Mouse (Mus musculus) retina, postnatal 1 day (tissue): ENCODE measurements at regions not wholly inside any gene's neighbourhood (a gene's known extent, or its start where the extent isn't known, plus 50 kb on each side); places are given as distances from the start of the nearest gene placed in this dataset.
A peak's percentile ranks its signal among the peaks of the same experiment; 100 is the strongest.

ENCODE experiments used
- DNase-seq: peaks from one replicate; pipeline ENCODE4 v3.0.0-alpha.2; 2012

GRCm38 (mm10) chr3:128723100-128723499 lies 476.6 kb upstream of the Pitx2 start:
- no peak for DNase-seq

GRCm38 (mm10) chr3:128720276-128720675 lies 479.4 kb upstream of the Pitx2 start:
- peak; percentile 2 for DNase-seq

- no peak for DNase-seq
These were observed 480.5 kb upstream of the Pitx2 start for GRCm38 (mm10) chr3:128719226-128719625.

- peak; percentile 2 for DNase-seq
These were observed 492.4 kb upstream of the Pitx2 start for GRCm38 (mm10) chr3:128707270-128707669.

- DNase-seq: no peak
These were observed 531.1 kb upstream of the Pitx2 start for GRCm38 (mm10) chr3:128668468-128669127.

GRCm38 (mm10) chr3:128665184-128665583 lies 534.5 kb upstream of the Pitx2 start:
- DNase-seq: no peak

GRCm38 (mm10) chr3:128636960-128637755 lies 562.5 kb upstream of the Pitx2 start:
- no peak for DNase-seq

GRCm38 (mm10) chr3:128627696-128628095 lies 572.0 kb upstream of the Pitx2 start:
- peak; percentile 79 for DNase-seq

- DNase-seq: no peak
These were observed 583.0 kb upstream of the Pitx2 start for GRCm38 (mm10) chr3:128616675-128617074.

GRCm38 (mm10) chr3:128613657-128614056 lies 586.0 kb upstream of the Pitx2 start:
- DNase-seq: no peak

GRCm38 (mm10) chr3:128610731-128611130 lies 588.9 kb upstream of the Pitx2 start:
- DNase-seq: no peak

GRCm38 (mm10) chr3:128608694-128609093 lies 591.0 kb upstream of the Pitx2 start:
- DNase-seq: no peak

- DNase-seq: peak; percentile 19
These were observed 624.1 kb upstream of the Pitx2 start for GRCm38 (mm10) chr3:128575339-128576129.

GRCm38 (mm10) chr3:128570551-128570950 lies 629.1 kb upstream of the Pitx2 start:
- no peak for DNase-seq

- DNase-seq: no peak
These were observed 634.3 kb upstream of the Pitx2 start for GRCm38 (mm10) chr3:128565386-128565785.

- peak; percentile 84 for DNase-seq
These were observed 650.5 kb upstream of the Fam241a start for GRCm38 (mm10) chr3:128546416-128547327.

GRCm38 (mm10) chr3:128525427-128525826 lies 629.3 kb upstream of the Fam241a start:
- no peak for DNase-seq

GRCm38 (mm10) chr3:128520671-128521103 lies 624.6 kb upstream of the Fam241a start:
- DNase-seq: peak; percentile 79

- peak; percentile 92 for DNase-seq
These were observed 623.8 kb upstream of the Fam241a start for GRCm38 (mm10) chr3:128519913-128520316.

GRCm38 (mm10) chr3:128518806-128519205 lies 622.7 kb upstream of the Fam241a start:
- peak; percentile 91 for DNase-seq

GRCm38 (mm10) chr3:128471111-128471510 lies 575.0 kb upstream of the Fam241a start:
- peak; percentile 21 for DNase-seq

- no peak for DNase-seq
These were observed 533.6 kb upstream of the Fam241a start for GRCm38 (mm10) chr3:128429706-128430105.
